Mouse (Mus musculus): Measurements from ENCODE around the gene 1700001C19Rik. TPM values are rescaled to one million over a fixed set of nuclear protein-coding genes. Genes with fewer than 3 reads are reported as not detected.

1700001C19Rik gene
- total RNA-seq, 4 experiments from 2014 or later = not detected

- no peak for DNase-seq (ENCODE audit: low spot score in 2 of 2)
These were observed 59.0 kb downstream of the 1700001C19Rik start for GRCm38 (mm10) chr17:47378133-47378532.

- DNase-seq (ENCODE audit: low spot score in 2 of 2) = no peak
These were observed 60.3 kb downstream of the 1700001C19Rik start for GRCm38 (mm10) chr17:47376779-47377280.

- DNase-seq (ENCODE audit: low spot score in 2 of 2) = no peak
These were observed 63.2 kb downstream of the 1700001C19Rik start for GRCm38 (mm10) chr17:47373991-47374390.

GRCm38 (mm10) chr17:47371451-47371850 is 65.7 kb downstream of the 1700001C19Rik start:
- DNase-seq (ENCODE audit: low spot score in 2 of 2) = no peak

GRCm38 (mm10) chr17:47369087-47369443 is 68.1 kb downstream of the 1700001C19Rik start:
- DNase-seq (ENCODE audit: low spot score in 2 of 2) = no peak

- DNase-seq (ENCODE audit: low spot score in 2 of 2) = peak; percentile 65 to 75
These were observed 68.6 kb downstream of the 1700001C19Rik start, which contains the start of gene Mrps10 for GRCm38 (mm10) chr17:47368401-47369086. Gene Mrps10 (plus strand): TSS chr17:47368887.

Other genes starting within 250 kb of the 1700001C19Rik start
- 10 to 100 TPM; 30.5 to 33.5 (median 32.1) TPM for gene Mrps10, start 68.5 kb downstream of the 1700001C19Rik start, total RNA-seq (2022)
- gene Guca1b, start 52.0 kb downstream of the 1700001C19Rik start, total RNA-seq (2022) = under 1 TPM in 3 of 4 experiments, not detected in 1; 0.16 to 0.36 (median 0.34) TPM
- gene Guca1a, start 36.8 kb downstream of the 1700001C19Rik start, total RNA-seq (2022) = under 1 TPM in 1 of 4 experiments, not detected in 3; 0.35 TPM
- under 1 TPM in 3 of 4 experiments, not detected in 1; 0.16 to 0.64 (median 0.19) TPM for gene AI661453, start 761 bp downstream of the 1700001C19Rik start, total RNA-seq (2022)
- 10 to 100 TPM; 10.0 to 12.6 (median 11.2) TPM for gene Taf8, start 64.9 kb upstream of the 1700001C19Rik start, total RNA-seq (2022)
- 10 to 100 TPM; 12.2 to 19.2 (median 16.1) TPM for gene Ccnd3, start 67.7 kb upstream of the 1700001C19Rik start, total RNA-seq (2022)
- 10 to 100 TPM; 13.8 to 16.5 (median 14.2) TPM for gene Bysl, start 174.1 kb upstream of the 1700001C19Rik start, total RNA-seq (2022)
- 10 to 100 TPM; 13.3 to 19.3 (median 18.1) TPM for gene Med20, start 174.2 kb upstream of the 1700001C19Rik start, total RNA-seq (2022)
- 1 to 10 TPM in 3 of 4 experiments, under 1 TPM in 1; 0.77 to 2.8 (median 1.6) TPM for gene Gm20517, start 174.2 kb upstream of the 1700001C19Rik start, total RNA-seq (2022)
- gene Usp49, start 193.3 kb upstream of the 1700001C19Rik start, total RNA-seq (2022) = 1 to 10 TPM; 2.0 to 3.4 (median 3.2) TPM